Mouse (Mus musculus) macrophage (primary cell): ENCODE data around the gene Kirrel2. TPM values are rescaled to one million over a fixed set of nuclear protein-coding genes. Genes with fewer than 3 reads are reported as not detected.

Source experiments
- H3K27ac ChIP-seq: fragments of 350-480 bp; formaldehyde crosslinking; 2 replicates; pipeline ENCODE4 v1.9.0; 2021
- H3K36me3 ChIP-seq: fragments of 350-480 bp; formaldehyde crosslinking; 2 replicates; pipeline ENCODE4 v1.9.0; 2021; ENCODE audit errors: inconsistent target
- H3K4me3 ChIP-seq: fragments of 350-480 bp; formaldehyde crosslinking; 2 replicates; pipeline ENCODE4 v1.9.0; 2021; ENCODE audit errors: inconsistent target
- H3K79me2 ChIP-seq: fragments of 350-480 bp; formaldehyde crosslinking; 2 replicates; pipeline ENCODE4 v1.9.0; 2021; ENCODE audit errors: inconsistent target
- WGBS: methylation state at CpG from one replicate; pipeline ENCODE4 v1.1.7; 2026; ENCODE audit warnings: inconsistent platforms; ENCODE audit not compliant: missing documents; 5-methylcytosine and 5-hydroxymethylcytosine counted together
- polyA plus RNA-seq: library from polyadenylated mRNA; stranded (reverse); fragments of 250-400 nt; gene quantifications from 3 replicates; pipeline ENCODE4 v1.2.4, GENCODE M21; 2018; ENCODE audit warnings: inconsistent platforms

The Kirrel2 gene
- polyA plus RNA-seq, 1 experiment from 2014 or later: not detected

- 40% methylated on average over 6 of the region's 7 CpGs for WGBS
- Histone ChIP-seq H3K27ac (no peak overlapping the region), H3K4me3 (no peak overlapping the region), H3K79me2 (no peaks in the 10 kb centered on the region), H3K36me3 (no peaks in the 10 kb centered on the region)
Measured at GRCm38 (mm10) chr7:30463568-30463967, 6.1 kb upstream of the Kirrel2 start.

- Histone ChIP-seq H3K27ac (no peak overlapping the region), H3K36me3 (no peaks in the 10 kb centered on the region), H3K4me3 (no peak overlapping the region), H3K79me2 (no peaks in the 10 kb centered on the region)
- WGBS: 36% methylated on average over 5 of the region's 6 CpGs
Measured at GRCm38 (mm10) chr7:30459484-30459883, 2.0 kb upstream of the Kirrel2 start.

- no peaks in the 10 kb centered on the region for H3K79me2 ChIP-seq
- no peak overlapping the region for H3K27ac ChIP-seq
- WGBS: 7% methylated on average over 31 of the region's 31 CpGs
- no peaks in the 10 kb centered on the region for H3K36me3 ChIP-seq
- H3K4me3 ChIP-seq: no peak overlapping the region
Measured at GRCm38 (mm10) chr7:30456911-30457628, 420 bp downstream of the Kirrel2 start.

GRCm38 (mm10) chr7:30456487-30456886 is 1.0 kb downstream of the Kirrel2 start:
- no peak overlapping the region for H3K27ac ChIP-seq
- no peaks in the 10 kb centered on the region for H3K36me3 ChIP-seq
- no peaks in the 10 kb centered on the region for H3K79me2 ChIP-seq
- WGBS: 7% methylated on average over 9 of the region's 9 CpGs
- no peak overlapping the region for H3K4me3 ChIP-seq

- Histone ChIP-seq H3K27ac (no peak overlapping the region), H3K4me3 (no peak overlapping the region), H3K79me2 (no peaks in the 10 kb centered on the region), H3K36me3 (no peaks in the 10 kb centered on the region)
- 26% methylated on average over 5 of the region's 6 CpGs for WGBS
Measured at GRCm38 (mm10) chr7:30454259-30454658, 3.2 kb downstream of the Kirrel2 start.

- Histone ChIP-seq H3K36me3 (no peaks in the 10 kb centered on the region), H3K4me3 (no peak overlapping the region)
- 3% methylated on average over 24 of the region's 25 CpGs for WGBS
Measured at GRCm38 (mm10) chr7:30453766-30454165, 3.7 kb downstream of the Kirrel2 start.

GRCm38 (mm10) chr7:30453327-30453726 is 4.2 kb downstream of the Kirrel2 start:
- 13% methylated on average over 23 of the region's 25 CpGs for WGBS
- no peaks in the 10 kb centered on the region for H3K36me3 ChIP-seq
- no peaks in the 10 kb centered on the region for H3K79me2 ChIP-seq
- H3K4me3 ChIP-seq: no peak overlapping the region
- H3K27ac ChIP-seq: no peak overlapping the region

More at GRCm38 (mm10) chr7:30453766-30454165, 3.7 kb downstream of the Kirrel2 start:
- Histone ChIP-seq H3K27ac (no peak overlapping the region), H3K79me2 (no peaks in the 10 kb centered on the region)

GRCm38 (mm10) chr7:30450241-30450640 is 7.2 kb downstream of the Kirrel2 start:
- 76% methylated on average over 7 of the region's 7 CpGs for WGBS
- no peak overlapping the region for H3K4me3 ChIP-seq
- H3K36me3 ChIP-seq: no peaks in the 10 kb centered on the region
- H3K27ac ChIP-seq: no peak overlapping the region
- no peaks in the 10 kb centered on the region for H3K79me2 ChIP-seq

GRCm38 (mm10) chr7:30444971-30445751 is 12.3 kb downstream of the Kirrel2 start, which contains the start of gene Aplp1:
TSS of gene Aplp1 (minus strand) at chr7:30445535.
- 4% methylated on average over 53 of the region's 72 CpGs for WGBS
- no peak within 1 kb of the TSS for H3K4me3 ChIP-seq

GRCm38 (mm10) chr7:30444154-30444970 is 13.1 kb downstream of the Kirrel2 start:
- Histone ChIP-seq H3K79me2 (no peaks in the 10 kb centered on the region), H3K27ac (no peak overlapping the region), H3K36me3 (no peaks in the 10 kb centered on the region), H3K4me3 (no peak overlapping the region)
- 3% methylated on average over 38 of the region's 38 CpGs for WGBS

More at GRCm38 (mm10) chr7:30444971-30445751, 12.3 kb downstream of the Kirrel2 start, which contains the start of gene Aplp1:
- no peaks in the 10 kb centered on the region for H3K36me3 ChIP-seq
- no peak within 1 kb of the TSS for H3K27ac ChIP-seq
- no peaks in the 10 kb centered on the region for H3K79me2 ChIP-seq

GRCm38 (mm10) chr7:30443696-30444095 is 13.8 kb downstream of the Kirrel2 start:
- Histone ChIP-seq H3K79me2 (no peaks in the 10 kb centered on the region), H3K36me3 (no peaks in the 10 kb centered on the region), H3K27ac (no peak overlapping the region), H3K4me3 (no peak overlapping the region)
- WGBS: 34% methylated on average over 9 of the region's 9 CpGs

GRCm38 (mm10) chr7:30440697-30441096 is 16.8 kb downstream of the Kirrel2 start:
- 61% methylated on average over 2 of the region's 5 CpGs for WGBS
- no peaks in the 10 kb centered on the region for H3K79me2 ChIP-seq
- no peaks in the 10 kb centered on the region for H3K36me3 ChIP-seq

GRCm38 (mm10) chr7:30439734-30440133 is 17.8 kb downstream of the Kirrel2 start:
- no peaks in the 10 kb centered on the region for H3K79me2 ChIP-seq
- H3K4me3 ChIP-seq: no peak overlapping the region
- 79% methylated on average over 13 of the region's 13 CpGs for WGBS
- H3K27ac ChIP-seq: no peak overlapping the region
- no peaks in the 10 kb centered on the region for H3K36me3 ChIP-seq

More at GRCm38 (mm10) chr7:30440697-30441096, 16.8 kb downstream of the Kirrel2 start:
- Histone ChIP-seq H3K27ac (no peak overlapping the region), H3K4me3 (no peak overlapping the region)

- Histone ChIP-seq H3K27ac (no peak overlapping the region), H3K79me2 (no peaks in the 10 kb centered on the region), H3K36me3 (no peaks in the 10 kb centered on the region), H3K4me3 (no peak overlapping the region)
- 25% methylated on average over 10 of the region's 10 CpGs for WGBS
Measured at GRCm38 (mm10) chr7:30436879-30437278, 20.6 kb downstream of the Kirrel2 start.
